Mouse (Mus musculus): ENCODE measurements at regions not wholly inside any gene's neighbourhood (a gene's known extent, or its start where the extent isn't known, plus 50 kb on each side); places are given as distances from the start of the nearest gene placed in this dataset.
A peak's percentile ranks its signal among the peaks of the same experiment; 100 is the strongest.

- peak in 1 of 2 experiments; percentile 42 for DNase-seq (ENCODE audit: low spot score in 2 of 2)
- intact Hi-C loops (cut with DNase I) = no loop called here
Observed at GRCm38 (mm10) chr4:35417866-35418265, 191.9 kb upstream of the C9orf72 start.

GRCm38 (mm10) chr4:35413488-35413887, 187.5 kb upstream of the C9orf72 start:
- intact Hi-C loops (cut with DNase I) = no loop called here

GRCm38 (mm10) chr4:35405301-35406006, 179.5 kb upstream of the C9orf72 start:
- intact Hi-C loops (cut with DNase I) = no loop called here
- no peak for DNase-seq (ENCODE audit: low spot score in 2 of 2)

More at GRCm38 (mm10) chr4:35413488-35413887, 187.5 kb upstream of the C9orf72 start:
- DNase-seq (ENCODE audit: low spot score in 2 of 2) = no peak

- no peak for DNase-seq (ENCODE audit: low spot score in 2 of 2)
- intact Hi-C loops (cut with DNase I) = no loop called here
Observed at GRCm38 (mm10) chr4:35404068-35404467, 178.1 kb upstream of the C9orf72 start.

GRCm38 (mm10) chr4:35403594-35403993, 177.6 kb upstream of the C9orf72 start:
- intact Hi-C loops (cut with DNase I) = no loop called here
- DNase-seq (ENCODE audit: low spot score in 2 of 2) = no peak

- intact Hi-C loops (cut with DNase I) = no loop called here
- DNase-seq (ENCODE audit: low spot score in 2 of 2) = no peak
Observed at GRCm38 (mm10) chr4:35402376-35403133, 176.6 kb upstream of the C9orf72 start.

- intact Hi-C loops (cut with DNase I) = no loop called here
- DNase-seq (ENCODE audit: low spot score in 2 of 2) = no peak
Observed at GRCm38 (mm10) chr4:35401783-35402182, 175.8 kb upstream of the C9orf72 start.

GRCm38 (mm10) chr4:35400511-35400910, 174.5 kb upstream of the C9orf72 start:
- intact Hi-C loops (cut with DNase I) = no loop called here

GRCm38 (mm10) chr4:35395583-35395877, 169.6 kb upstream of the C9orf72 start:
- intact Hi-C loops (cut with DNase I) = no loop called here

More at GRCm38 (mm10) chr4:35400511-35400910, 174.5 kb upstream of the C9orf72 start:
- peak; percentile 71 to 80 for DNase-seq (ENCODE audit: low spot score in 2 of 2)

GRCm38 (mm10) chr4:35394821-35395582, 169.0 kb upstream of the C9orf72 start:
- intact Hi-C loops (cut with DNase I) = no loop called here
- no peak for DNase-seq (ENCODE audit: low spot score in 2 of 2)

More at GRCm38 (mm10) chr4:35395583-35395877, 169.6 kb upstream of the C9orf72 start:
- DNase-seq (ENCODE audit: low spot score in 2 of 2) = no peak

GRCm38 (mm10) chr4:35375791-35376190, 149.8 kb upstream of the C9orf72 start:
- intact Hi-C loops (cut with DNase I) = no loop called here

GRCm38 (mm10) chr4:35373213-35373860, 147.4 kb upstream of the C9orf72 start:
- intact Hi-C loops (cut with DNase I) = no loop called here
- no peak for DNase-seq (ENCODE audit: low spot score in 2 of 2)

More at GRCm38 (mm10) chr4:35375791-35376190, 149.8 kb upstream of the C9orf72 start:
- no peak for DNase-seq (ENCODE audit: low spot score in 2 of 2)

GRCm38 (mm10) chr4:35372528-35373212, 146.7 kb upstream of the C9orf72 start:
- intact Hi-C loops (cut with DNase I) = no loop called here
- DNase-seq (ENCODE audit: low spot score in 2 of 2) = peak; percentile 84 to 91

GRCm38 (mm10) chr4:35364161-35364560, 138.2 kb upstream of the C9orf72 start:
- DNase-seq (ENCODE audit: low spot score in 2 of 2) = no peak
- intact Hi-C loops (cut with DNase I) = no loop called here

- DNase-seq (ENCODE audit: low spot score in 2 of 2) = no peak
- intact Hi-C loops (cut with DNase I) = no loop called here
Observed at GRCm38 (mm10) chr4:35362176-35362575, 136.2 kb upstream of the C9orf72 start.

- DNase-seq (ENCODE audit: low spot score in 2 of 2) = no peak
- intact Hi-C loops (cut with DNase I) = no loop called here
Observed at GRCm38 (mm10) chr4:35359376-35359775, 133.4 kb upstream of the C9orf72 start.

GRCm38 (mm10) chr4:35356904-35357563, 131.1 kb upstream of the C9orf72 start:
- intact Hi-C loops (cut with DNase I) = no loop called here

GRCm38 (mm10) chr4:35356051-35356450, 130.1 kb upstream of the C9orf72 start:
- intact Hi-C loops (cut with DNase I) = no loop called here
- DNase-seq (ENCODE audit: low spot score in 2 of 2) = no peak

More at GRCm38 (mm10) chr4:35356904-35357563, 131.1 kb upstream of the C9orf72 start:
- no peak for DNase-seq (ENCODE audit: low spot score in 2 of 2)

- intact Hi-C loops (cut with DNase I) = no loop called here
- no peak for DNase-seq (ENCODE audit: low spot score in 2 of 2)
Observed at GRCm38 (mm10) chr4:35354046-35354445, 128.1 kb upstream of the C9orf72 start.

All from left cerebral cortex, postnatal 14 days (tissue).